Mouse (Mus musculus): ENCODE results near the gene 1700010I14Rik. TPM values are rescaled to one million over a fixed set of nuclear protein-coding genes. Genes with fewer than 3 reads are reported as not detected.

Gene 1700010I14Rik
- polyA plus RNA-seq, 1 experiment from 2014 or later, result 3.1 TPM

DNA sequence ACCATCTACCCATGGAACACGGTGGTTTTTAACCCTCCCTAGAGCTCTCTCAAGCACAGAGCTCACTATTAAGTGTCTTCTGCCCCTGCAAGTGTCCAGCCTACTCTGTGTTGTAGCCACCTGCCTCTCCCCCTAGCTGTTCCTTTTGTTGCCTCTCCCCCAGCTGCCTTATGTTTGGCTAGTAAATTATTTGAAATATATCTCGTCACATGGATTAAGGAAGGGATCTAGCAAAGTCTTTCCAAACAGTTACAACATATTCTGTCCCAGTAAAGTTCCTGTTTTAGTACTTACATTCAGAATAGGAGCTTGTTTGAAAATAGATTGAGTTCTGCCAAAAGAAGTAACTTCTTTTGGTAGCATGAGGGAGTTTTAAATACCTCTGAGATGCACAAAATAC is 10.9 kb upstream of the 1700010I14Rik start:
- no peak overlapping the region for H3K27ac ChIP-seq
- no peaks in the 10 kb centered on the region for H3K27me3 ChIP-seq (ENCODE audit: poor library complexity, severe bottlenecking)
- no peak for DNase-seq (ENCODE audit: extremely low spot score, low spot score)
- H3K4me1 ChIP-seq, result peaks cover 20% of the 10 kb centered on the region
- H3K9me3 ChIP-seq, result no peaks in the 10 kb centered on the region
- no peak overlapping the region for H3K4me3 ChIP-seq
- H3K36me3 ChIP-seq (replicated peaks), result peaks cover 8% of the 10 kb centered on the region; the same call in 1 of the 2 replicates
- 83% methylated on average over 2 of the region's 2 CpGs for WGBS

GRCm38 (mm10) chr17:8983576-8983975 is 4.6 kb upstream of the 1700010I14Rik start:
- Histone ChIP-seq H3K9me3 (no peaks in the 10 kb centered on the region), H3K4me1 (peaks cover 7% of the 10 kb centered on the region), H3K27me3 (ENCODE audit: poor library complexity, severe bottlenecking) (no peaks in the 10 kb centered on the region), H3K27ac (no peak overlapping the region), H3K36me3 (replicated peaks) (peaks cover 8% of the 10 kb centered on the region; the same call in 1 of the 2 replicates), H3K4me3 (no peak overlapping the region)
- DNase-seq (ENCODE audit: extremely low spot score, low spot score), result no peak
- 88% methylated on average over 2 of the region's 2 CpGs for WGBS

DNA sequence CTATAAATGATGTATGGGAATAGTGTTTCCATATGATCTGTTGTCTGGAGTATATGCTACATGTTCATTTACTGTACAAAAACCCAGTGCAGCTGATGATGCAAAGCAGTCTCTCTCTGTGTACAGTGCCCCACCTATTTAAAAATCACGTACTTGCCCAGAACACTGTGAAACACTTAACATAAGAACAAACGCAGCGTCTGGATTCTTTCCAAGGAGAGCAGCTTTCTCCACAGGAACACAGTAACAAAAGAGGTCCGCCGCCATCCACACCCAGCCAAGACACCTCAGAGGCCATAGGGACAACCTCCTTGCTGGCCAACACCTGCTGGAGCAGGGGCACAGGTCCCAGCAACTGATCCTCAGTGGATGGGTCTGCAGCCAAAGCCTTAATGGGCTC is 2.4 kb upstream of the 1700010I14Rik start:
- peaks cover 15% of the 10 kb centered on the region for H3K4me1 ChIP-seq
- H3K36me3 ChIP-seq (replicated peaks), result peaks cover 8% of the 10 kb centered on the region; the same call in 1 of the 2 replicates
- no peaks in the 10 kb centered on the region for H3K9me3 ChIP-seq
- DNase-seq (ENCODE audit: extremely low spot score, low spot score), result no peak
- no peaks in the 10 kb centered on the region for H3K27me3 ChIP-seq (ENCODE audit: poor library complexity, severe bottlenecking)
- WGBS, result 82% methylated on average over 5 of the region's 5 CpGs
- H3K27ac ChIP-seq, result no peak overlapping the region
- H3K4me3 ChIP-seq, result no peak overlapping the region

DNA sequence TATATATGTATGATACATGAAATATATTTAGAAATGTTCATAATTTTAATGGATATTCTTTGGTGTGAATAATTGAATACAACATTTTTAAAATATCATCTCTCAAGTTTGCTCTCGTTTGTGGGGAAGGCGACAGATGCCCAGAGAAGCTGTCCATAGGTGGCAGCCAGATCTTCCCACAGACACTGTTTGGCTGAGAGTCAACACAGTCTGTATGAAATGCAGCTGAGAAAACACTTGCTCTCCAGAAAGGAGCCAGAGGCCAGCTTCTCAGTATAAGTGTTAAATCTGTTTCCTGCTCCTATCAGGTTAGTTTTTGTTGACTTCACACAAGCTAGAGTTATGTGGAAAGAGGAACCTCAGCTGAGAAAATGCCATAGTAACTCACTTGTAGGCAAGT is 1.6 kb upstream of the 1700010I14Rik start:
- WGBS, result 79% methylated on average over 2 of the region's 2 CpGs
- no peak for DNase-seq (ENCODE audit: extremely low spot score, low spot score)
- Histone ChIP-seq H3K9me3 (no peaks in the 10 kb centered on the region), H3K4me3 (no peak overlapping the region), H3K27me3 (ENCODE audit: poor library complexity, severe bottlenecking) (no peaks in the 10 kb centered on the region), H3K27ac (no peak overlapping the region), H3K4me1 (peaks cover 15% of the 10 kb centered on the region), H3K36me3 (replicated peaks) (peaks cover 6% of the 10 kb centered on the region; the same call in 1 of the 2 replicates)

DNA sequence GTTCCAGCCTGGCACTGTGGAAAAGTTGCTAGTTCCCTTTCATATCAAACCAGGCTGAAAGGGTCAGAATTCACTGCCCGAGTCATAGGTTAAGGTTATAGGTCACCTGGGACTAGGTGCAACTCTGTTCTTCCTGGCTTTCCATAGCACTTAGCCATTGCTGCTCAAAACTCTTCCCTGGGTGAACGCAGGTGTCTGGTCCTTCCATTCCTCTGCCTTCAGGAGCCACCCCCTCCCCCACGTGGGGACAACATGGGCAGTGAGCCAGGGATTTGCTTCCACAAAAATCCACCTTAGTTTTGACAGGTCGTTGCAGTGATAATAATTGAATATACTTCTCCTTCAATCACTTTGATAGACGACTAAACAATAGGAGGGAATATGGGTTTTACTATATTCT is 764 bp upstream of the 1700010I14Rik start:
- DNase-seq (ENCODE audit: extremely low spot score, low spot score), result no peak
- H3K27ac ChIP-seq, result no peak overlapping the region
- H3K36me3 ChIP-seq (replicated peaks), result peaks cover 4% of the 10 kb centered on the region
- no peak overlapping the region for H3K4me3 ChIP-seq
- no peaks in the 10 kb centered on the region for H3K27me3 ChIP-seq (ENCODE audit: poor library complexity, severe bottlenecking)
- WGBS, result 84% methylated on average over 5 of the region's 5 CpGs
- H3K4me1 ChIP-seq, result peaks cover 15% of the 10 kb centered on the region
- H3K9me3 ChIP-seq, result no peaks in the 10 kb centered on the region

DNA sequence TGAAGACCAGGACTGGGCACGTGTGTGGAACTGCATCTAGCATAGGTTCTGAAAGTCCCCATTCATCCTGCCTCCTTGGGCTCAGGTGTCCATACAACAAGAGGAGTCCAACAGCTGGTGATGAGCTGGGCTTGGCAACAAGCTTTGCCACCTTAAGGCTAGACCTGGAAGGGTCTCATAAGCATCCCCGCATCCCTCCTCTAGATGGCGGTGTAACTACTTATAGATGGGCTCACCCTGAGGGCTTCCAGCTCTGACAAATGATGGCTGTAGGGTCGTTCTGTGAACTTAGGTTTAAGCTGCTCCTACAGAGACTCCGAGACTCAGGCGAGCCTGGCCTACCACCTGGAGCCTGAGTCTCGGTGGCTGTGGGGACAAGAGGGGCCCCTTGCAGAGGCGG is 3.0 kb downstream of the 1700010I14Rik start:
- WGBS, result 31% methylated on average over 8 of the region's 8 CpGs
- Histone ChIP-seq H3K4me3 (no peak overlapping the region), H3K36me3 (replicated peaks) (peaks cover 31% of the 10 kb centered on the region), H3K27ac (no peak overlapping the region), H3K27me3 (ENCODE audit: poor library complexity, severe bottlenecking) (no peaks in the 10 kb centered on the region), H3K4me1 (peaks cover 15% of the 10 kb centered on the region), H3K9me3 (no peaks in the 10 kb centered on the region)
- peak; percentile 25 for DNase-seq (ENCODE audit: extremely low spot score, low spot score)

- no peaks in the 10 kb centered on the region for H3K4me1 ChIP-seq
- H3K27me3 ChIP-seq (ENCODE audit: poor library complexity, severe bottlenecking), result no peaks in the 10 kb centered on the region
- DNase-seq (ENCODE audit: extremely low spot score, low spot score), result no peak
- WGBS, result 85% methylated on average over 1 of the region's 1 CpGs
- peaks cover 56% of the 10 kb centered on the region for H3K36me3 ChIP-seq (replicated peaks)
- H3K4me3 ChIP-seq, result no peak overlapping the region
- H3K27ac ChIP-seq, result no peak overlapping the region
- H3K9me3 ChIP-seq, result no peaks in the 10 kb centered on the region
Measured at GRCm38 (mm10) chr17:8995344-8995743, 7.2 kb downstream of the 1700010I14Rik start.

DNA sequence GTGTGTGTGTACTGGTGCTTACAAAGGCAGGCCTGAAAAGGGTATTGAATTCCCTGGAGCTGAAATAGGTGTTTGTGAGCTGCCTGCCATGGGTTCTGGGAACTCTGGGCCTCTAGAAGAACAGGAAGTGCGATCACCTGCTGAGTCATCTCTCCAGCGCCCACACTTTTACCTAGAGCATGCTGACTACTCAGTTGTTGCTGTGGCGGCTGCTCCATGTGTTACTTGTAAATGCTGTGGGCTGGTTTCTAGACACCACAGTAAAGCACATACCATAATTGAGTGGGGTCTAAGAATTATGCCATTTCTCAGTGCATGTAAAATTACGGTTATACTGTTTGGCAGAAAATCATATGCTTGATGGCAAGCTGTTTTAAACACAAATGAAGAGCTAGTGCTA is 14.3 kb downstream of the 1700010I14Rik start:
- DNase-seq (ENCODE audit: extremely low spot score, low spot score), result no peak
- Histone ChIP-seq H3K36me3 (replicated peaks) (peaks cover 29% of the 10 kb centered on the region), H3K27ac (no peak overlapping the region), H3K9me3 (no peaks in the 10 kb centered on the region), H3K4me3 (no peak overlapping the region), H3K27me3 (ENCODE audit: poor library complexity, severe bottlenecking) (no peaks in the 10 kb centered on the region), H3K4me1 (no peaks in the 10 kb centered on the region)
- WGBS, result 78% methylated on average over 4 of the region's 4 CpGs

DNA sequence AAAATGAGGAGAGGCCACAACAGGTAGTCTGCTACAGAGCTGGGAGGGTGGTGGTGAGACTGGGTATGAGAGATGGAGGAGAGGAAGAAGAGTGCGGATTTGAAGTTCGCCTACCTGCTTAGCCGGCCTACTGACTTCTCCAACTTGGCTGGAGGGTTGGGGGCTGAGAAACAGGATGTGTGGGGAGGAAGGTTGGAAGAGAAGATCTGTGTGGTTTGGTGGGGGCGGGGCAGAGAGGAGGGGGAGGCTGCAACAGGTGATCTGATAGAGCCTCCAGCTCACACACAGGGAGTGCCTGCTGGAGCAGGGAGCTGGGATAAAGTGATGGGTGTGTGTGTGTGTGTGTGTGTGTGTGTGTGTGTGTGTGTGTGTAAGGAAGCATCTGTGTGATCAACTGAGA is 16.4 kb downstream of the 1700010I14Rik start:
- Histone ChIP-seq H3K4me3 (no peak overlapping the region), H3K9me3 (no peaks in the 10 kb centered on the region), H3K36me3 (replicated peaks) (peaks cover 18% of the 10 kb centered on the region), H3K27me3 (ENCODE audit: poor library complexity, severe bottlenecking) (no peaks in the 10 kb centered on the region), H3K27ac (no peak overlapping the region), H3K4me1 (no peaks in the 10 kb centered on the region)
- no peak for DNase-seq (ENCODE audit: extremely low spot score, low spot score)
- 75% methylated on average over 4 of the region's 4 CpGs for WGBS

DNA sequence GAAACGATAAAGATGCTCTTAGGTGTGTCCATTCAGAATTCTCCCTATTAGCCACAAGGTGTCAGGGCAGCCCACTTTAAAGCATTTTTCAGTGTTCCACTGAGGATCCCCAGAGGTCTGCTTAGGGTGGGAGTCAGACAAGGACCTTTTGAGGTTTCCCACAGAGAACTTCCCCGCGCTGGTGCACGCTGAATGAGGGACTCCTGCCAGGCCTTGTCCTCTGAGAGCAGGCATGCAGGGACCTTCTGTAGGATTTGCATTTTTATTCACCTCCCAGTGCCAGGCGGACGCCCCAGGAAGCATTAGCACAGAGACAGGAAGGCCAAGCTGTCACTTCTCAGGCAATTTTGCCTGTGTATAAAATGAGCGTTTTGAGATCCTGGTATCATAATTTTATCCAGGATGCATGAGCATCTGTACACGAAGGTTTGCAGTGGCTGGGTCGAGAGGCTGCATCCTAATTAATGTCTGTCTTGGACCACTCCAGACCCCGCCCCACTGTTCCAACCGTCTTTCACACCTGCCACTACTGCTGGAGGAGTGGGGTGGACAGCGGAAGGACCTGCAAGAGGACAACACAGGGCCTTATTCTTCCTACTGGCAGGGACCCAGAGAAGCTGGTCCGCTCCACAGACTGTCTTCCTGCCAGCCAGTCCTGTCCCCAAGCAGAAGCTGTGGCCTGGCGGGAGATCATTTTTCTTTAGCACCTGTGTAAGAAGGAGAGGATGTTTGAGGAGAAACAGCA is 35.2 kb downstream of the 1700010I14Rik start:
- Histone ChIP-seq H3K4me1 (peaks cover 16% of the 10 kb centered on the region), H3K9me3 (no peaks in the 10 kb centered on the region), H3K27me3 (ENCODE audit: poor library complexity, severe bottlenecking) (no peaks in the 10 kb centered on the region), H3K27ac (0 out of 2 replicates have a peak overlapping the region, but pooled peaks have one; percentile 44), H3K4me3 (no peak overlapping the region), H3K36me3 (replicated peaks) (no peaks in the 10 kb centered on the region)
- no peak for DNase-seq (ENCODE audit: extremely low spot score, low spot score)
- WGBS, result 30% methylated on average over 14 of the region's 14 CpGs

DNA sequence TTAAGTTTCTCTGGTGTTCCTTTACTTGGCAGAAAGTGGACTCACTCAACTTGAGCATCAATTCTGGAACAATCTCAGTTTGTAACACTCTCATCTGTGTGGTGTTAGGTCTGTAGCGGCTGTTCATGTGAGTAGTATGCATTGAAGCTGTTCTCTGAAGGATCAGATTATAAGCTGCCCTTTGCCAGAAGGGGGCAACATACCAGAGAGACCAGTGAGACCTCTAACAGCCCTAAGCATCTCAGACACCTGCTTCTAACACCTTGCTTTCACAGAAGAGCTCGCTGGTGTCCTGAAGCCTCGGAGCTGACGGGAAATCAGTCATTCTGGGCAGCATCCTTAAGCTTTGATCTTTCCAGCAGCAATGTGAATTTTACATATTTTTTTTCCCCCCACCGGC is 42.0 kb downstream of the 1700010I14Rik start:
- Histone ChIP-seq H3K36me3 (replicated peaks) (no peaks in the 10 kb centered on the region), H3K4me1 (peaks cover 20% of the 10 kb centered on the region), H3K4me3 (no peak overlapping the region), H3K9me3 (no peaks in the 10 kb centered on the region), H3K27me3 (ENCODE audit: poor library complexity, severe bottlenecking) (no peaks in the 10 kb centered on the region), H3K27ac (no peak overlapping the region)
- WGBS, result 71% methylated on average over 5 of the region's 5 CpGs
- no peak for DNase-seq (ENCODE audit: extremely low spot score, low spot score)

- WGBS, result 18% methylated on average over 24 of the region's 24 CpGs
- Histone ChIP-seq H3K36me3 (replicated peaks) (no peaks in the 10 kb centered on the region), H3K27ac (no peak overlapping the region), H3K4me1 (peaks cover 30% of the 10 kb centered on the region), H3K4me3 (peak overlapping the region; percentile 31), H3K27me3 (ENCODE audit: poor library complexity, severe bottlenecking) (no peaks in the 10 kb centered on the region), H3K9me3 (no peaks in the 10 kb centered on the region)
- DNase-seq (ENCODE audit: extremely low spot score, low spot score), result peak; percentile 78
Measured at GRCm38 (mm10) chr17:9031241-9032141, 43.4 kb downstream of the 1700010I14Rik start.
